Mouse (Mus musculus) spleen, adult 2 months (tissue): Measurements from ENCODE around the gene Ephb6.

Source experiments
- CTCF ChIP-seq: fragments of 200-500 bp; IDR thresholded peaks from 2 replicates; pipeline ENCODE4 v1.5.1; 2011; ENCODE audit warnings: mild to moderate bottlenecking, inconsistent platforms; ENCODE audit not compliant: insufficient read depth, insufficient read length, insufficient replicate concordance; ENCODE audit errors: extremely low read depth
- POLR2A ChIP-seq: fragments of 200-500 bp; IDR thresholded peaks from 2 replicates; pipeline ENCODE4 v1.6.1; 2011; ENCODE audit warnings: low read depth, low read length, inconsistent platforms

- TF ChIP-seq CTCF (no peak), POLR2A (no peak)
These were observed 45.0 kb upstream of the Ephb6 start for GRCm38 (mm10) chr6:41560273-41560672.
